Mouse (Mus musculus): ENCODE measurements around the gene Olfr1393.
A peak's percentile ranks its signal among the peaks of the same experiment; 100 is the strongest.

The Olfr1393 gene

GRCm38 (mm10) chr11:49278222-49278621, at the start of gene Olfr1393:
TSS of gene Olfr1393 (plus strand) at chr11:49278304.
- no peak for DNase-seq (ENCODE audit: low read depth, low spot score)

DNA sequence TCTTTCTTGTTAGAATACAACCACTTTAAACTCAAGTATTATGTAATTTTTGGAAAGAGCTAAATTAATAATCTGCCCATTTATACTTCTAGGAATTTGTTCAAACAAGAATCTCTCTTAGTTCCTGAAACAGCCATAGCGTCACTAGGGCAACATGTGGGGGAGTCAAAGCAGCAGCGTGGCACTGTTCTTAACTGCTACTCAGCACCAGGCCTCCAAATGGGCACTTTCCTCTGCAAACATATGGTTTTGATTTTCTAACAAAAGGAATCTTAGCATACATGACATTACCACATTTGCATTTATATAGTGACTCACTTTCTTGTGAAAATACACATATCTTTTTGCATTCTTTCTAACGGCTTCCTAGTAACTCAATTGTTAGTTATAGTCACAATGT, 45.3 kb upstream of the Olfr1393 start:
- DNase-seq (ENCODE audit: low read depth, low spot score): no peak

DNA sequence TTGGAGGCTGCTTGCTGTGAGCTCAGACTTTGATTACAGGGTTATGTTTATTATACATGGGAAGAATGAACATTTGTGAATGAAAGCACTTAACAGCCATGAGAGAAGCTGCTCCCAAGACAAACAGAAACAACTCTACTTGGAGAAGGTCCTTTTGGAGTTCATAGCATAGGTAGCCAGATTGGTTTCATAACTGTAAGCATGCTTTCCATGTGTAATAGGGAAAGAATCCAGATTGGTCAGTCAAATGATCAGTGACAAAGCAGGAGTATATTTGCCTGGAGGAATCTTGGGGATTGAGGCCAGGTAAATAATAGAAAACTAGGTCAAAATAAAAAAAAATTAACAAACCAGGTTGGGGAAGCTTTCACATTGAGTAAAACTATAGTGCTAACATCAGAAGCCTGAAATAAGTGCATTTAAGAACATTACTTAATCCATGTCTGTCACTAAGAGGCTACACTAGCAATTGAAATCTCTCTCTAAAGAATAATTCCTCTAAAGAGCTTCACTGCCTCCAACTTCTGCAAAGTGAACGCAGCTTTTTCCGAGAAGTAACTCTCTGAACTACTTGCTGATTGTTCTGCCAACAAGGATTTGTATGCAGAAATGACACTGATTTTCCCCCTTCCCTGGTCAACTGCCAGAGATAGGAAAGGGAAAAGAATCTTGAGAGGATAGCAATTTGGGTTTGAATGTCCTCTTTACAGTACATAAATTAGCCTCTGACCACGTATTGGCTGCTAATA, 42.5 kb upstream of the Olfr1393 start:
- DNase-seq (ENCODE audit: low read depth, low spot score): no peak

DNA sequence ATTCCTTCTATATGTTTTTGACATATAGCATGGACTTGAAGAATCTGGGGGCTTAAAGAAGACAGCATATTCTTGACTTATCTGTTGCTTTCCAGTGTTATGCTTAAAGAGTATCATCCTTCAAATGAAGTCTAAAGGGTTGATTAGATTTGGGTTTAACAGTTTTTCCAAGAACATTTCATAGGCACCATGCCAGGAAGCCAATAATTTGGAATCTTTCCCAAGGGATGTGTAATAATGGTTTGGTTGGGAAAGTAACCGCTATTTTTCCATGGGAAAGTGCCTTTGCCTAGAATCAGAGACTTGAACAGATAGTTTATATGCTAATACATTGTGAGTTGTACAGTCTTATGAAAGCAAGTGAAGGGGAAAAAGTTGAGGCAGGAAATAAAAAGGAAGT, 41.2 kb upstream of the Olfr1393 start:
- no peak for DNase-seq (ENCODE audit: low read depth, low spot score)

DNA sequence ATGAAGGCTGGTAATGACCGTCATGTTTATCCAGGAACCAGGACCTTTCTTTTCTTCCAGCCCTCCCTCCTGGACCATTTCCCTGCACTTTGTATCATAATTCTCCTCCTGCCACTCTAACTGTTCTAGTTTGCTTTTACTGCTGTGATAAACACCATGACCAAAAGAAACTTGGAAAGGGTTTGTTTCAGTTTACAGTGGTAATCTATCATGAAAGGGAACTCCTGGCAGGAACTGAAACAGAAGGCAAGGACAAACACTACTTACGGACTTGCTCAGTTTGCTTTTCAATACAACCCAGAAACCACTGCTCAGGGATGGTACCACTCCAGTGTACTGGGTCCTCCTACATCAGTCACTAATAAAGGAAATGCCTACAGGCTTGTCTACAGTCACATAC, 40.6 kb upstream of the Olfr1393 start:
- no peak for DNase-seq (ENCODE audit: low read depth, low spot score)

DNA sequence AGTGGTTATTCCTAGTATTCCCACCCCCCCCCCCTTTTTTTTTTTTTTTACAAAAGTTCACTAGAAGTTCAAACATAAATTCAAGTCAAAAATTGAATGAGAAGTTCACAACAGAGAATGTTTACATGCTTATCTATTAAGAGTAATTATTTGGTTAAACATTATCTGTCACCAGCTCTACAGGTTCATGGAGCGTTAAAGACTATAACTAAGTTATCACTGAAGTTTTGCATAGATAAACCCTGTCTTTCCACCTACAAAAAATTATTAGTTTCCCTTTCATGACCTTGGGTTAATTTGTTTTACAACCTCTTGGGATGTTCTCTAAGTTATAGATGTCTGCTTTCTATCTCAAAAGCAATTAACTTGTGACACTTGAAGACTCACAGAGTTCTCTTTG, 37.8 kb upstream of the Olfr1393 start:
- no peak for DNase-seq (ENCODE audit: low read depth, low spot score)

DNA sequence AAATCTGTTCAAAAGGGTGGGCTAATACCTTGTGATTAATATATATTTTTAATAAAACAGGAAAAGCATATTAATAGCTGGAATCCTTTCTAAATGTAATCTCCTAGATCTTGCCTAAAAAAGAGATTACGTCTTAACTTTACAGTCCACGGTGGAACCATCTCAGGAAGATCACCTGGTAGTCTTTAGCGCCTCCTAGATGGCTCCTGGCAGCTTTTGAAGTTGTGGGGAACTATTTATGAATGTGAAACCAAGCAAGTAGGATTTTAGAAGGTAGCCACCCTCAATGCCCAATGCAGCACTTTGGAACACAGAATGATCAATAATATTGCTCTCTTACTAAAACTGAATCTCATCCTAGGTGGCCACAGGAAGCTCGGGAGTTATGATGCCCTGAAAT, 37.2 kb upstream of the Olfr1393 start:
- DNase-seq (ENCODE audit: low read depth, low spot score): no peak

GRCm38 (mm10) chr11:49241471-49241870, 36.6 kb upstream of the Olfr1393 start:
- DNase-seq (ENCODE audit: low read depth, low spot score): no peak

GRCm38 (mm10) chr11:49242944-49243626, 35.0 kb upstream of the Olfr1393 start:
- DNase-seq (ENCODE audit: low read depth, low spot score): no peak

DNA sequence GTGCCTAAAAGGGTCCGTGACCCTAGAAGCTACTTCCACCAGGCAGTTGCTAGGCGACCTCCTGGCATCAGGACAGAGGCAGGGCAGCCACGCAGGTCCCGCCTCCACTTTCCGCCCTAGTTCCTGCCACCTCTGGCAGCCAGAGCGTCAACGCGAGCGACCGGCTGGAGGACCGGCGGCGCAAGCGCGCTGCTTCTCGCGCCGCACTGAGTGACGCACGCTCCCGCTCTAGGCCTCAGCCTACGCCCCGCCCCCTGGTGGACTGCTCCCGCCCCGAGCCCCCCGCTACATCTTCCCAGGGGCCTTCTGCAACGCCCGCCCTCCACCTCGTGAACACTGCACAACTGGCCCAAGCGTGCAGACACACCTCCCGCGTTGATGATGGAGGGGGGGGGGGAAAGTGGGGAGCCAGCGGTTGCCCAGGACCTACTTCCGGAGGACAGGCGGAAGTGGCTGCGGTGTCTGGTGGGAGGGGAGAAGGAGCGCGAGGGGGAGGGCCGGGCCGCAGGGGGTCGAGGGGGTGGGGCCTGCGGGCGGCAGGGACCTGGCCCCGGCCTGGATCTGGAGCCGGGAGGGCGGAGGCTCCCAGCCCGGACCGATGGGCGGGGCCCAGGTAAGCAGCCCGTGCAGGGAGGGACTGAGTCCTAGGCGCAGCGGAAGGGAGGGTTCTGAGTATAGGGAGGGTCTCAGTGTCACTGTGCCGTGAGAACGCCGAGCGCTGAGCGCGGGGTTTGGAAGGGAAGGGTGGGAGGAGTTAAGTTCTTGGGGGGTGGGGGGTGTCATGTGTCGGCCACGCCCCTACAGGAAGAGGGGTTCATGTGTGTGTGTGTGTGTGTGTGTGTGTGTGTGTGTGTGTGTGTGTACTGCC, 34.1 kb upstream of the Olfr1393 start, which contains the start of gene Mgat1:
Gene Mgat1, plus strand, starts transcription at position 465 of the 868 bp plus-strand sequence.
- DNase-seq (ENCODE audit: low read depth, low spot score): peak; percentile 91

DNA sequence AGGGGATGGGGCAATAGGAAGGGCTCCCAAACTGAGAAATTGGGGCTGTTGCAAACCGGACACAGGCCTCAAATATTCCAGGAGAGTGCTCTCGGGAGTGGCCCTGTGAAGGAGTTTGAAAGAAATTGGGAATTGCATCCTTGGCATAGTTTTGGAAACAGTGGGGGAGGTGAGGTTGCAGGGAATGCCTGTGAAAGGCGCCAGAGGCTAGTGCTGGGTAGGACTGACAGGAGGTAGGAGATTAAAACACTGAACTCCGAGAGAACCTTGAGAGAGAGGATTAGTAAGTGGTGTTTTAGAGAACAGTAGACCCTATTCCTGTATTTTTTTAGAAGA, 33.5 kb upstream of the Olfr1393 start:
- DNase-seq (ENCODE audit: low read depth, low spot score): no peak

DNA sequence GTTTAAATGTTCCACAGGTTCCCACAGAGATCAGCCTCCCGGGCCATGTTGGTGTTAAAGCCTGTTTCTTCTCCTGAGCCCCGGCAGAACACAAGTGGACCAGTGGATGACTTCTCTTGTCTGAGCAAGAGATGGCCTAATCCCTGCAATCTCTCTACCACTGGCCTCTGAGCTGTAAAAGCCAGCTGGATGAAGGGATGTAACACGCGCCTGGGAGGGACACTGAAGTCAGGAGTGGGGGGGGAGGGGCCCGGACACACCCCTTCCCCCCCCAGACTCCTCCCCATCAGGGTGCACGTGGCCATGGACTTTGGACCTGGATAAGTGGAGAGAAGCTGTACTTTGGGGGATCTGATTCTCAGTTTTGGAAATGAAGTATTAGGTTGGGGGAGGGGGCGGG, 32.9 kb upstream of the Olfr1393 start:
- no peak for DNase-seq (ENCODE audit: low read depth, low spot score)

DNA sequence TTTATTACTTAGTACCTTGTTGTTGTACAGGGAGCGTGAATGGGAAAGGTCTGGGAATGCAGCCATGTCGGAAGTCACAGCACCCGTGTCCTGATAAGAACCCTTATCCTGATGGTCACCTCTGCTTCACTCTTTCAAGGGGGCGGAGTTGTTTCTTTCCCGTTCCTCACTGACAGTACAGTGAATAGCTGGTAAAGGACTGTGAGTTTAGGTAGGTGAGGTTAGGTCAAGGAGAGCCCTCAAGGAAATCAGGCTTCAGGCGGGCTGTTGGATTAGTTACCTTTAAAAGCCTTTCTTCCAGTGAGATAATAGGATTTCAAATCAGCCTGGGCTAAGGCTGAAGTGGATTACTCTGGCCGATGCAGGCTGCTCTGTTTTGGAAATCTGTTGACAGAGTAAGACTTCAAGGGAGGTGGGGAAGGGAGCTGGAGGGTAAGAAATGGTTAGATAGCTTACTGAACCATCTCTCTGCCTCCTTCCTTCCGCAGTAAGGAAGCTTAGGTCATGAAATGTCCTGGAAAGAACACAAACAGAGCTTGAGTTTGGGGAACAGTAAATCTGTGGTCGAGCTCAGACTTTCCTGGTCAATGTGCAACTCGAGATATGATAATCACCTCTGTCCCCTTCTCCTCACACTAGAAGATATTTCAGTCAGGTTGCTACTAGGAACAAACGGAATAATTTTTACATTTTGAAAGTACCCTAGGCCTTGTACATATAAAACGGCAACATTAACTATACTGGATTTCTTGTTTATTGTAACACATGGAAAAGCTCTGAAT, 32.3 kb upstream of the Olfr1393 start:
- DNase-seq (ENCODE audit: low read depth, low spot score): no peak

GRCm38 (mm10) chr11:49246523-49246922, 31.6 kb upstream of the Olfr1393 start:
- DNase-seq (ENCODE audit: low read depth, low spot score): no peak

DNA sequence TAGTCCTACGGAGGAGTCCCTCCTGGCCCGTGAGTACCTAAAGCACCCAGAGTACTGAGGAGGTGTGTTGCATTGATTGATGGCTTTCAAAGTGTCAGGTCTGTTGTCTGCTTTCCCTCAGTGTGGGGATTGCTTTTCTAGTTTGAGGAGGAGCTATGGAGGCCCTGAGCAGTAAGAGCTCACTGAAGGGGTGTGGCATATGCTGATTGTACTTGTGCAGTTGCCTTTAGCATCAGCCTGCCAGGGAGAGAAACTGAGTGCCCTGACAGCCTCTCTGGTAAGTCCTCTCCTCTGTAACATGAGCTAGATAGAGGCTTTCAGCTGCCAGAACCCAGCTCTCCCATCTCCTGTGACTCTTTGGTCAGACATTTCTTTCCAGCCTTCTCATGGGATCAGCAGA, 30.8 kb upstream of the Olfr1393 start:
- no peak for DNase-seq (ENCODE audit: low read depth, low spot score)

DNA sequence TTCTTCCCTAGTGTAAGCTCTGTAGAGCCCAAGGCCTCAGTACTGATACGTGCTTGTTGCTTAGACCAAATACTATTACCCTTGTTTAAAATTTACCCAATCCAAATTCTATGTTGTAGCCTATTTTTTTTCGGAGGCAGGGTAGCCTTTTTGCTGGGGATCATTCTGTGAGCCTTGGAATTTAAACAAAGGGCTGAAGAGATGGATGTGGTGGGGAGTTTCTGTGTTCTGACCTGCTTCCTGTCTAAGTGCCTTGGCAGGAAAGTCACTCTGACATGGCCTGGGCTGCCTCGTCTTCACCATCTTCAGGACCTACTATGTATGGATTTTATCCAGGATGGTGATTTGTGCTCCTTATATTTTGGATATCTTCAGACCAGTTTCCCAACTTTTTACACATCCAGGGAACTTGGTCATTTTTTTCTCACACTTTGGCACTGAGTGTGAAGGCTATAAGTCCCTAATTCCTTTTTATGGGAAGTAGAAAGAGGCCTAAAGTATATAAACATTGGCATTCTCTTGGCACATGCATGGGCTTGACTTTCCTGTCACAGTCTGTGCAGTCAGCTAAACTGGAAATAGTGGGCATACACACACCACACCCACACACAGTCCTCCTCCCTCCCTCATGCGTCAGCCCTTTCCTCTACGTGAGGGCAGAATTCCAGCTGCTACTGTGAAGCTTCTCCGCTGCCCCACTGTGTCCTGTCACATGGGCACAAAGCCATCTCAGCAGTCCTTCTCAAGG, 29.7 kb upstream of the Olfr1393 start:
- no peak for DNase-seq (ENCODE audit: low read depth, low spot score)

DNA sequence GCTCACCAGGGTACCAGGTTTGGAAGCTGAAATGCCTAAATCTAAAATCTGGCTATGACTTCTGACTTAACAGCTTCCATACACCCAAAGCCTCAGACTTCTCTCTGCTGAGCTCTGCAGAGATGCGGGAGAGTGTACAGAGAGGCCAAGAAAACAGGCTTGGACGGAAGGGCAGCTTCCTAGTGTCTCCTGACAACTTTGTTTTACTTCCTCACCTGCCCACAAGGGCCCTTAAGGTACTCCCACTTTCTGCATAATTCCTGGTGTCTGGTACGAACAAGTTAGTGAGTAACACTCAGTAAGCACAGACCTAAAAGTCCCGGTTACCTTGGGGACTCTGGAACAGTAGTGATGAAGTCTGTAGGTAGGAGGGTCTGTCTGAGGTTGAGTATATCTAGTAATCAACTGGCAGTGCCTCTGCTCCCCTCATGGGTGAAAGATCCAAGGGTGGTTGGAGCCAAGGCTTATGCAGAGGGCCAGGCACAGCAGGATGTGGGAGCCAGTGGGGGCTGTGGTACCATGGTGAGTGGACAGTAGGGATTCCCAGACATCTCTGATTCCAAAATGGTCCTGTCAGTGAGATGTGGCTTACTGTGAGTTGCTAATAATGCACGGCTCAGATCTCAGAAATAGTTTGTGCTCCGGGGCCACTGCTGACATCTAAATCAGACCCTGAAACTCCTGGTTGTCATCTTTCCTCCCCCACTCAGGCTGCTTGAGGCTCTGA, 29.0 kb upstream of the Olfr1393 start:
- no peak for DNase-seq (ENCODE audit: low read depth, low spot score)

DNA sequence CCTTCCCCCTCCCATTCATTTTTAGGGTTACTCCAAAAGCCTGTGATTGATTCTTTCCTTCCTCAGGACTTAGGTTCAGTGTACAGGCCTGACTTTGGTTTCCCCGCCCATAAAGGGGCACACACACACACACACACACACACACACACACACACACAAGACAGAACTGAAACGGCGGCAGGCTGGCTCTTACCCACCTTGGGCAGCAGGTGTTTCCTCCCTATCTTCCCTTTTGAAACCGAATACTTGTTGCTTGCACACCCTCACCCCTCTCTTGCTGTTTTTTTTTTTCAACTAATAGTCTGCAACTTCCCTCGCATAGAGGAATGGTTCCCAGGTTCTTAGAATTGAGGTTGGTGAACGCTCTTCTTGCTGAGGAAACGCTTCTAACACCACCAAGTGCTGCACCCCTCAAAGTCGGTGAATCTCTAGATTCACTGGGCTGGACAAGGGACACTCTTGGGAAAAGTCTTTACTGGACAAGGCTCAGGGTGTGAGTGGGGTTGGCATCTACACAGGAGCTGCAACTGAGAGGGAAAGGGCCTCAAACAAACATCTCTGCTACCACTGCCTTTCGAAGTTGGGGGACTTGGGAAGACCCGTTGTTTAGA, 28.2 kb upstream of the Olfr1393 start:
- no peak for DNase-seq (ENCODE audit: low read depth, low spot score)

DNA sequence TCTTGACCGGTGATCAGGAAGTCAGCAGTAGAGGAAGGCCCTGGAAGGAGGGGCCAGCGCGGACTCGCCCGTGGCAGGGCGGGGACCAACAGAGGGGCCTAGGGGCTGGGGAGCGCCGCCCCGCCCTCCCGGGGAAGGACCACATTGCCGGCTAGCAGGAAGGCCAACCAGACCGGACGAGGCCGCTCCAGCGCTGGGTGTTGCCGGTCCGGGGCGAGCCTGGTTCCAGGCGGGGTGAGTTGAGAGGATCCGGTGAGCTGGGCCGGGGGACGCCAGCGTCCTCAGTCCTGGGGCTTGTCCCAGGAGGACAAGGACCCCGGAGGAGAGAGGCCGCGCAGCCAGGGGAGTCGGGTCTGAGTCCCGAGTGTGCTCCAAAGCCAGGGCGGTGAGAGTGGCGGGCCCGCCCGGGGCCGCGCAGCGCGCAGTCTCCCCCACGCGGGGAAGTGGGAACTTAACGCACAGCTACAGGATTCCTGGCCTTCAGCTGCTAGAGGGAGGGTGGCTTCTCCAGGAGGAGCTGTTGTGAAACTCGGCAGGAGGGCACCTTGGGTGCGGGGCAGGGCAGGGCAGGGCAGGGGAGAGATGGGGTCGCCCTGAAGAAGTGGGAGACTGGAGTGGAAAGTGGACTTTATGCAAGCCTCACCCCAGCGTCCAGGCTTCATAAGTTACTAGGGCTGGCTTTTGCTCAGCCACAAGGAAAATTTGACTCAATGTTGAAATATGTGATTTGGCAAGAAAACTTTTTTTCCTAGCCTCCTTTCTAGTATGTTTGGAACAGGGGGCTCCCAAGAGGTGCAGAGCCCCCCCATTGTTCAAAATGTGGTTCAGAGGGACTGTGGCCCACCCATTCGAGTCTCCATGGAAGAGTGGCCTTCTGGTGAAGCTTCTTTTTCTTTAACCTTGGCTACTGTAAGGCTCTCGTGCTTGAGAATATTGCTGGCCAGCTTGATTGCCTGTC, 27.4 kb upstream of the Olfr1393 start:
- peak; percentile 71 for DNase-seq (ENCODE audit: low read depth, low spot score)
